Mouse (Mus musculus) naive thymus-derived CD4-positive, alpha-beta T cell, adult 2 months (primary cell): Measurements from ENCODE around the gene Eya2.
A peak's percentile ranks its signal among the peaks of the same experiment; 100 is the strongest.
"Not testable (repeated sequence)": the region's sequence is repeated elsewhere in the genome, so short reads cannot be mapped to it uniquely, and the experiment has no call there.

Experiments
- DNase-seq: peaks from one replicate; pipeline ENCODE4 v3.0.0-alpha.2; 2011; ENCODE audit warnings: low read depth

Eya2 gene

DNA sequence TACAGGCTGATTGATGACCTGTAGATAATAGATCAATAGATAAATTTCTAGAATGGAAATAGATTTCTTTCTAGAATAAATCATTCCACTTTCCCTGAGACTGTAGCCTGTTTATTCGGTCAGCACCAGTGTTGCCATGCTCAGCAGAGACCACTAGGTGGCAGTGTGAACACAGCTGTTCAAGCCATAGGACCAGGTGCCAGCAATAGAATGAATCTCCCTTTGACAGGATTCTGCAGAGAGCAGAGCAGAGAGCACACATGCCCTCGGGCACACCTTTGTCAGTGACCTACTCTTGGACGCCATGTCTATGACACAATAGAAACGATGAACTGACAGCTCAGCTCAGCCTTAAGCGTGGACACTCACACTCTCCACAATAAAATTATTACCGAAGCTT is 184.1 kb downstream of the Eya2 start:
- DNase-seq, result peak; percentile 85

DNA sequence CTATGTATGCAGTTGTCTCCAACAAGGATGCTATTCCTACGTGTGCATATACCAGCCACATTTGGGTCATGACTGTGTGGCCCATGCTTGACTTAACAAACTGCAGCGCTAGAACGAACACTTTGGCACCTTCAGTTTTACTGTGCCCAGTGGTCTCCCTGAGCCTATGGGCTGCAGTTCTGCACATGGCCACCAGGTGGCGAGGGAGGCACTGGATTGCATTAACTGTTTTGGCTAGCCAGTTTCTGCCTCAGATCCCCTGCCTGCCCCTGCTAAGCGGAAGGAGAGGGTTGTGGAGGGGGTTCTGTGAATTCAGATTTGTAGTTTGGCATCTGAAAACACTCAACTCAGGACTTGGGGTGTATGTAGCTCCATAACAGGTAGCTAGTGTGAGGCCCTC is 187.5 kb downstream of the Eya2 start:
- peak; percentile 86 for DNase-seq

- no peak for DNase-seq
Observed at GRCm38 (mm10) chr2:165785312-165786036, 190.6 kb downstream of the Eya2 start.

- DNase-seq, result peak; percentile 42
Observed at GRCm38 (mm10) chr2:165786467-165786866, 191.6 kb downstream of the Eya2 start.

DNA sequence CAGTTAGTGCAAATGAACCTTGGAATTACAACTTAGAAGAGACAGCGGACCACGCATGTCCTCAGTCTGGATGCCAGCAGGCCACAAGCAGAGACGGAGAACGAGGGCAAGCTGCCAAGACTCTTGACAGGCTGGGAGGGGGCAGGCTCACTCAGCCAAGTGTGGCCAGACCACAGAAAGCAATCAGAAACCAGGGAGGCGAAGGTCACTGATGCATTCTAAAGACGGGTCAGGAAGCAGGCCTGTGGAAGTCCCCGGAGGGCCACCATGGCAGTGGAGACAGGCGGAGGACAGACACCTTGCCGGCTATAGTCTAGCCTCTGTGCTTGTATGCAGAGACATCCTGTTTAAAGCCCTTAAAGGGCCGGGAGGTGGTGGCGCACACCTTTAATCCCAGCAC is 193.2 kb downstream of the Eya2 start:
- DNase-seq, result no peak

DNA sequence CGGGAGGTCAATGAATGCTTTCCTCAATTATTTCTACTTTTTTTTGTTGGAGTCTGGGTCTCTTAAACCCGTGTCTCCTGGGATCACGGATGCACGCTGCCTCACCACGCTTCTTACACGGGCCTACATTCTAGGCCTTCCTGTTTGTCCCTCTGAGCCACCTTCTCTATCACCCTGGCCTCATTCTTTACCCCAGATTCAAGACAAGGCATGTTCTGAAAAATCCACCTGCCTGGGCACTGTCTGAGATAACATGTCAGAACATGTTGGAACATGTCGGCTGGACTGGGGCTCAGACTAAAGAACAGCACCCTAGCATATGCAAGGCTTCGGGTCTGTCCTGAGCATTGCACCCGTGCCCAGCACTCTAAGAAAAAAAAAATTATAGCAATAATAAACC is 194.0 kb downstream of the Eya2 start:
- DNase-seq, result no peak

- no peak for DNase-seq
Observed at GRCm38 (mm10) chr2:165789667-165790066, 194.8 kb downstream of the Eya2 start.

DNA sequence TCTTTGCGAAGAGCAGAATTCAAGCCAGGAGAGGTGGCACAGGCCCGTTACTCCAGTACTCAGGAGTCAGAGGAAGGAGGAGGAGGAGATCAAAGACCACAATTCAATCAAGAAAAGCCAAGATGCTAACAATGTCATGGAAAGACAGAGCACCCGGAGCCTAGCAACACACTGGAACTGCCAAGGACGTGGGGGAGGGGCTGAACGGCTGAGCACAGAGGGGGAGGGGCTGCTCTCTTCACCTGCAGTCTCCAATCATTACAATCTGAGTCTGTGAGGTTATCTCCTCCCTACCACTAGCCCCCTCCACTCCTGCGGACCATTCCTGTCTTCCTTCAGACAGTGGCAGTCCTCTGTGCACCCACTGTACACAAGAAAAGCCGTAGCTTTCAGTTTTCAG is 196.2 kb downstream of the Eya2 start:
- DNase-seq, result no peak

DNA sequence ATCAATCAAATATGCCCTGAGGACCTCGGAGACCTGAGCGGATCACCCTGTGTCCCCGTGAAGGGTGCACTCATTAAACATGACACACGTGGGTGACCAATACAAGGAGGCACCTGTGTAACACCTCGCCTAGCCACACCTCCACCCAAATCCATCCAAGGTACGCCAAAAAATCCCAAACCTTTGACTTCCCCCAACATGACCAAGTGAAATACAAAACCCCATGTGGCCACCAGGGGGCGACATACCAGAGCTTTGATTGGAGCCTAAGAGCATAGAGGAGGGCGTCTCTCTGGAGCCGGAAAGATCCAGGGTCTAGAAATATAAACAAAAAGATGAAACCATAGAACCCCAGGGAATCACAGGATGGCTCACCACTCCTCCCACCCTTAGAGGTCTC is 196.8 kb downstream of the Eya2 start:
- peak; percentile 82 for DNase-seq

GRCm38 (mm10) chr2:165792431-165793282 is 197.8 kb downstream of the Eya2 start:
- peak; percentile 74 for DNase-seq

DNA sequence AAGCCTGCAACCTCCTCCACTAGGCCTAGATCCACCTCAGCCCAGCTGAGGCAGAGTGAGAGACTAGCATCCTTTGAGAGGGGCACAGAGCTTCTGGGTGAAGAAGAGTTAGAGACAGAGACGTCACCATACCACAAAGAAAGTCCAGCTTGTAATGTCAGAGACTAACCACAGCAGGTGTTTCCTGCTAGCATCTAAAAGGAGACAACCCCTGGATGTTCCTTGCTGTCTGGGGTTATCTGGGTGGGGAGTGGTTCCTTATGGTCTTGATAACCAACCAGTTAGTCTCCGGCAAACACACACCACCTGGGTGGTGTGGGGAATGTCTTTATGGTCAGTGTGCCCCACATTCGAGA is 198.4 kb downstream of the Eya2 start:
- DNase-seq, result peak; percentile 79

GRCm38 (mm10) chr2:165797876-165798275 is 203.0 kb downstream of the Eya2 start:
- no peak for DNase-seq

- DNase-seq, result not testable (repeated sequence)
Observed at GRCm38 (mm10) chr2:165800174-165800573, 205.3 kb downstream of the Eya2 start.

- no peak for DNase-seq
Observed at GRCm38 (mm10) chr2:165808179-165808975, 213.5 kb downstream of the Eya2 start.

GRCm38 (mm10) chr2:165809091-165809490 is 214.3 kb downstream of the Eya2 start:
- DNase-seq, result no peak

DNA sequence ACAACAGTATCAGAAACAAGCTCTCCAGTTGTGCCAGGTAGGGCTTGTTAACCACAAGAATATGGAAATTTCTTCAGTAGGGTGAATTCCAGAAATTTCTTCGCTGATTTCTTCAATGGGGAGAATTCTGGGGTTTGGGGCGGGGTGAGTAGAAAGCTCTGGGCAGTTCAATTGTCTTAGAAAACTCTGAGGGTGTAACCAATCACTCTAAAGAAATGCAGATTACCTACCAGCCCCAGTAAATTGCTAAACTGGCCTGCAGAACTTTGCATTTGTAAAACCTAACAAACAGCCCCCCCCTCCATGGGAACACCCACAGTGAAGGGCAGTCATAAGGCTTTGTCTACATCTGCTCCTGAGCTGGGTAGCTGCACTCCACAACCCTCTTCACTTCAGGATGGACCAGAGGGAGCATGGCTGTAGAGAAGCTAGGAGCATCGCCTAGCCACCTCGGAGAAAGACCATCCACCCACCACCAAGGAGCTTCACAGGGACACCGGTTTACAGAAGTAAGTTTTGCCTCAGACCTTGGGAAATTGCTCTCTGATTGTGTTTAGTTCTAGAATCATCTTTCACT is 215.2 kb downstream of the Eya2 start:
- DNase-seq, result no peak

DNA sequence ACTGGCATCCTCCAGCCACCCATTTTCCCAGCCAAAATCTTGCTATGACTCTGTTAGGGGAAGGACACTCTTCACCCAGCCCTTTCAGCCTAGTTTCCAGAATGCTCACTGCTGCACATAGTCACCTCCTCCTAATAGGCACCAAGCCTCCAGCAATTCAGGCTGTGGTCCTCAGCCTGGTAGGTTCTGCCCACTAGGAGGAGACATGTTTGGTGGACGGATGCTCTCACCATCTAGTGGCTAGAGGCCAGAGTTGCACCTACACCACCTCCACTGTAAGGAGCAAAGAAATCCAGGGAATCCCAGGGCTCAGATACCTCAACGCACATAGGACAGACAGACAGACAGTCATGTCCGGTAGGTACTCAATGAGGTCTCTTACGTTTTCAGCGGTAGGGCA is 216.7 kb downstream of the Eya2 start:
- DNase-seq, result no peak

DNA sequence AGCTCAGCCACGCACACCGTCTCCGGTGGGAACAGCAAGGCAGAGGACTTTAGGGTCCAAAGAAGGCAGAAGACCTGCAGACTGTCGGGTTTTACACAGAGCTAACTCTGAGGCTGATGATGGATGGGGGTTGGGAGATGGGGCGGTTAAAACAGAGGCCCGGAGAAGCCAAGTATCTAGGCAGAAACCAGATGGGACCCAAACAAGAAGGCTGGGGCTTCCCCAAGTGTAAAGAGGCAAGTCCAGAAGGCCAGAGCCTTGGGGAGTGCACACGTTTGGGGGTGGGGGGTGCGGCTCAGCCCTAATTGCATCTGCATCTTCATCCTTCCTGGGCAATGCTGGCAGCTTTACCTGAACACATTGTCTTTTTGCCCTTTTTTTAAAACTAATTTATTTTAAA is 218.1 kb downstream of the Eya2 start:
- no peak for DNase-seq

DNA sequence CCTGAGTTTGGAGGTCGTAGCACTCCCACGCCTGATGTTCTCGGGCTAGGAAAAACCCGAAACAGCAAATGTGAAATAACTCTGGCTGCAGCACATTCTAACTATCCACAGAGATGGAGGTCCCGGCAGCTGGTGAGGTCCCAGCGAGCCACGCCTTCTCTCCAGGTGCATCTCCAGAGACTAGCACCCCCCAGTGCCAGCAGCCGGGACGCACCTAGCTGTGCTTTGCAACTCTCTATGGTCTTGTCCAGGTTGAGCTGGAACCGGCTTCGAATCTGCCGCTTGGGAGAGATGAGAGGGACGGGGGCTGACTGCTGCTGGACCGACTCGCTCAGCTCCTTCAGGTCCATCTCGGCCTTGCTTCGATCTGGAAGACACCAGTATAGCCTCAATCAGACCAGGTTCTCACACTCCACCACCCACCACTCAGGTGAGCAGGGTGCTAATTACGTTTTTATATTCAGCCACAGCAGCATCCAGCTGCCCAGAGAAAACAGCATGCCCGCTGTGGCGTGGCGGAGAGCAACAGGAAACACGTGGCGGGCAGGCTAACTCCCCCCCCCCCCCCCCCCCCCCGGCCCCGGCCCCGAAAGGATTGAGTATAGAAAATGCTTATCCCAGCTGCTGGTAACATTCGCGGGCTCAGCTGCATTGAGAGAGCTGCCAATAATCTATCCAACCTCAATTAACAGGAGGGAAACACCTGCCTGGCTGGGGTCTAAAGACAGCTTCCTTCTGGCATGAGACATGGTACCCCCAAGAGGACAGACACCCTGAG is 220.5 kb downstream of the Eya2 start:
- no peak for DNase-seq

DNA sequence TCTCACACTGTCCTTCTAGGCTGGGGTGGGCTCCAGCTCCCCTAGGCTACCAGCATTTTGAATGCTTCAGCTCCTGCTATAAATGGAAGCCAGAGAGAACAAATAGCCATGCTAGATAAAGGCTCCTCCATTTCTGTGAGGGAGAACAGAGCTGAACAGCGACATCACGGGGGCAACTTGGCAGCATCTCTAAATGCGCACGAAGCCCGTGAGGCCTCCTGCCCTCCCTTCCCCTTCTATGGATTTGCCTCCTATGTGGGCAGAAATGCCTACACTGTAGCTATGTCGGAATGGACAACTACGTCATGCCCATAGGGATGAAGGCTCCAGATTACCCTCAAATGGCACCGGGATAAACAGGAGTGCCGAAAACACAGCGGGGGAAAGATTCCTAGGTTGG is 222.6 kb downstream of the Eya2 start:
- DNase-seq, result no peak

- DNase-seq, result no peak
Observed at GRCm38 (mm10) chr2:165818570-165818969, 223.7 kb downstream of the Eya2 start.
